Mouse (Mus musculus): ENCODE results near the gene Bsn.

DNA sequence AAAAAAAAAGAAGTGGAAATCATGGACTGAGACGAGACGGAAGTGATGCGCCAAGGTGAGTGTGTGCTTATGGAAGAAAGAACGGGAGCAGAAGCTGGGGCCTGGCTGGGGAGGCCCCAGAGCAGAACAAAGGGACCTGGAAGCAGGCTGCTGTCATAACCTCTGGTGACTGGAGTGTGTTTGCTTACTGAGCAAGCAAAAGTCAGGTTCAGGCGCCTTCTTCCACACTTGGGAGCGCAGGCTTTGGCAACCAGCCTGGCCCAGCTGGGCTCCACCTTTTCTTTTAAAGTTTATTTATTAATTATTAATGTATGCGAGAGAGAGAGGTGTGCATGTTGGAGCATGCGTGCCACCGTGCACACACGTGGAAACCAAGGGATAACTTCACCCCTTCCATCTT, 20.4 kb downstream of the Bsn start:
- TF ChIP-seq CTCF (IDR thresholded peaks at IDR 0.05; ENCODE audit: low read depth, low read length) (no peak), POLR2AphosphoS5 (IDR thresholded peaks at IDR 0.05; ENCODE audit: insufficient replicate concordance, low read depth, low read length) (no peak), GATA1 (IDR thresholded peaks at IDR 0.05; ENCODE audit: borderline replicate concordance, low read length) (no peak)
